Mouse (Mus musculus): ENCODE data around the gene Ambra1. TPM values are rescaled to one million over a fixed set of nuclear protein-coding genes. Genes with fewer than 3 reads are reported as not detected.

The Ambra1 gene
- polyA plus RNA-seq, 1 experiment from 2014 or later, result 25.0 TPM

GRCm38 (mm10) chr2:91939303-91939935 is 209.5 kb downstream of the Ambra1 start:
- no peak overlapping the region for H3K27ac ChIP-seq (replicated peaks)
- DNase-seq (ENCODE audit: low spot score), result no peak
- 85% methylated on average over 15 of the region's 15 CpGs for WGBS
- H3K27me3 ChIP-seq (replicated peaks; ENCODE audit: low read depth, poor library complexity, severe bottlenecking), result no peaks in the 10 kb centered on the region
- H3K9me3 ChIP-seq, result no peaks in the 10 kb centered on the region
- H3K36me3 ChIP-seq (replicated peaks), result peaks cover 85% of the 10 kb centered on the region
- no peak overlapping the region for H3K4me3 ChIP-seq
- peaks cover 32% of the 10 kb centered on the region for H3K4me1 ChIP-seq

- no peak for DNase-seq (ENCODE audit: low spot score)
- Histone ChIP-seq H3K27ac (replicated peaks) (no peak overlapping the region), H3K27me3 (replicated peaks; ENCODE audit: low read depth, poor library complexity, severe bottlenecking) (no peaks in the 10 kb centered on the region), H3K4me3 (no peak overlapping the region), H3K9me3 (no peaks in the 10 kb centered on the region), H3K4me1 (peaks cover 33% of the 10 kb centered on the region), H3K36me3 (replicated peaks) (peaks cover 69% of the 10 kb centered on the region)
- 77% methylated on average over 6 of the region's 6 CpGs for WGBS
Measured at GRCm38 (mm10) chr2:91942356-91942755, 212.4 kb downstream of the Ambra1 start.

DNA sequence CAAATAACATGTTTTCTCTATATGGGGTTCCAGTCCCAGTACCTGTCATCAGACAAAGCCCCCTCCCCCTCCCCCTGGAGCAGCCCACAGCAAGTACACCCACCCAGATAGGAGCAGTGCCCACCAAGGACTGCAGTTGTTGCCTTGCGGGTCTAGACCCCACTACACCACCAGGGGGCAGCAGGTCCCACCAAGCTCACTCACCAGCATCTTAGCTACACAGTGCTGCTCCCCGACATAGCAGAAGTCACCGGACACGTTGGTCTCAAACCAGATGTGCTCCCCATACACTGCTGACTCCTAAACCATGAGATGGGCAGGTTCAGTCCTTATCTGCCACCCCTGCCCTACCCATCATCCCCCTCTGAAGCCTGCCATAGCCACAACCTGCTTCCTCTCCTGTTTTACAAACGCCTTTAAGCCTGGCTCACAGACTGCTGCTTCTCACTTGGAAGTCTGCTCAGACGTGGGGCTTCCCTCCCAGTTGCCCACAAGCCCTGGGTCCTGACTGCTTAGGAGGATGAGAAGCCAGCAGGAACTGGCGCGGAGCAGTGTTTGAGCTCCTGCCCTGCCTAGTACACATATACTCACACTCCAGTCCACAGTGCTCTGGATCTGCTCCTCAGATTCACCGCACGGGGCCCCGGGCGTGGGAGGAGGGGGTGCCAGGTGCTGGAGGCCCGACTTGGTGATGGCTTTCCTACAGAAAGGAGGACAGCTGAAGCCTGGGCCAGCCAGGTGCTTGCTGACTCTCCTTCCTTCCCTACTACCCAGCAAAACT is 214.4 kb downstream of the Ambra1 start:
- H3K27ac ChIP-seq (replicated peaks), result peak overlapping the region; percentile 65

DNA sequence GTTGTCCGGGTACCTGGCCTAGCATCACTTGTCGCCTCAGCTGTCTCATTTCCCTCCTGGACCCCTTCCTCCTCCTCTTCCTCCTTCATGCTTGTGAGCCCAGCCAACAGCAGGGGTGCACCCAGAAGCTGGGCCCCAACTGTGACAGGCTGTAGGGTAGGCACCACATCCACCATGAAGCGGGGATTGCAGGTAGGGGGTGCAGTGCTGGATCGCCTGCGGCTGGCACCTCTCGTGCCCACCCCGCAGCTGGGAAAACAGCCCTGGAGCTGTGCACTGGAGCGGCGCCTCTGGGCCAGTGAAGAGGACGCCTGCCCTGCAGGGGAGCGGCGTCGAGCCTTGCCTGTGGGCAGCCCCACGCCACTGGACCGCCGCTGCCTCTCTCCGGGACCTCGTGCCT is 215.5 kb downstream of the Ambra1 start, which contains the start of gene Gm9821:
Gene Gm9821, plus strand, starts transcription at position 221 of the 400 bp plus-strand sequence.
- Histone ChIP-seq H3K27me3 (replicated peaks; ENCODE audit: low read depth, poor library complexity, severe bottlenecking) (no peaks in the 10 kb centered on the region), H3K4me1 (peaks cover 62% of the 10 kb centered on the region), H3K9me3 (no peaks in the 10 kb centered on the region), H3K4me3 (peak within 1 kb of the TSS; percentile 21; the same call in 1 of the 2 replicates), H3K27ac (replicated peaks) (peak within 1 kb of the TSS; percentile 65), H3K36me3 (replicated peaks) (peaks cover 38% of the 10 kb centered on the region)
- no peak for DNase-seq (ENCODE audit: low spot score)
- 81% methylated on average over 18 of the region's 18 CpGs for WGBS

More for the DNA sequence above, 214.4 kb downstream of the Ambra1 start:
- Histone ChIP-seq H3K27me3 (replicated peaks; ENCODE audit: low read depth, poor library complexity, severe bottlenecking) (no peaks in the 10 kb centered on the region), H3K4me3 (peak overlapping the region; percentile 21; the same call in 1 of the 2 replicates), H3K36me3 (replicated peaks) (peaks cover 49% of the 10 kb centered on the region), H3K9me3 (no peaks in the 10 kb centered on the region), H3K4me1 (peaks cover 53% of the 10 kb centered on the region)
- 47% methylated on average over 13 of the region's 13 CpGs for WGBS
- DNase-seq (ENCODE audit: low spot score), result peak; percentile 87

DNA sequence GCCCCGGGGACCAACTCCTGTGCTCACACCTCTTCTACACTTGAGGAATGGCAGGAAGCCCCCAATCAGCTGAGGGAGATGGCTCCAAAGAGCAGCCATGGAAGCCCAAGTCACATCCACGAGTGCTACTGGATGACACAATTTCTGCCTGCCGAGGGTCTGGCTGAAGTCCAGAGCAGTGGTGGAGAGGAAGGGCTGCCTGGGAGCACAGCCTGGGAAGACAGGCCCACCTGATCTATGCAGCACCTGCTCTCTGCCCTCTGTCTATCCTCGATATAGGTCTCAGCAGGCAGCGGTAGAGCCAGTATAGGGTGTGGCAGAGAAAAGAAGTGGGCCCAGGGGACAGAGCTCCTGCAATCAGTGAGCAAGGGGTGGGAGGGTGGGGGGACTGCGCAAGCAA is 216.9 kb downstream of the Ambra1 start:
- Histone ChIP-seq H3K27ac (replicated peaks) (peak overlapping the region; percentile 81), H3K27me3 (replicated peaks; ENCODE audit: low read depth, poor library complexity, severe bottlenecking) (no peaks in the 10 kb centered on the region), H3K9me3 (no peaks in the 10 kb centered on the region), H3K4me1 (peaks cover 66% of the 10 kb centered on the region), H3K36me3 (replicated peaks) (peaks cover 26% of the 10 kb centered on the region), H3K4me3 (0 out of 2 replicates have a peak overlapping the region, but pooled peaks have one; percentile 11)
- no peak for DNase-seq (ENCODE audit: low spot score)
- 81% methylated on average over 6 of the region's 6 CpGs for WGBS

DNA sequence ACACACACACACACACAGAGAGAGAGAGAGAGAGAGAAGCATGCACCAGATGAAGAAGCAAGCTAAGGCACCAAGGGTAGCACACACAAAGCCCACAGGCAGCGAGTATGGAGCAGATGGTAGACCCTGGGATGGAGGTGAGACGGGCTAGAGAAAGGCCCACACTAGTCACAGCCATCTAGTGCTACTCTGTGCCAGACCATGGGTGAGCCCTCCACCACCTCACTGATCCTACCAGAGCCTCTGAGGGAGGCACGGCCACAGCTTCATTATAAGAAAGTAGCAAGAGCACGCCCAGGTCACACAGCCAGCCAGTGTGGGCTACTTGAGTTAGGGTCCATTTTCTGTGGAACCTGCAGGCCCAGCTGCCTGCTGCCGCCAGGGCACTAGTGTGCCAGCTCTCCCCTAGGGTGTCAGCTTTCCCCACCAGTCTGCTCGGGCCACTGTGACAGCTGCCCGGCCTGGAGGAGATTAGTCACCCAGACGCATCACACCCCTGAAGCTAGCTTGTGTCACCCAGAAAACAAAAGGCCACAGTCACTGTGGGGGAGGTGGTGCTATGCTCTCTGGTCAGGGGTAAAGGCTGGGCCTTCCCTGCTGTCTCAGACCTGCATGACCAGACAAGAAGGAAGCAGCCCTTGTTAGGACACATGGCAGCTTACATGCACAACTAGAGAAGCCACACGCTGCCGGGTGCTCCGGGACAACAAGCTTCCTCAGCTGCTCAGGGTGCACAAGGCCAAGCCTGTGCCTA is 217.6 kb downstream of the Ambra1 start:
- Histone ChIP-seq H3K9me3 (no peaks in the 10 kb centered on the region), H3K4me3 (peak overlapping the region; percentile 11; the same call in 1 of the 2 replicates), H3K36me3 (replicated peaks) (peaks cover 18% of the 10 kb centered on the region), H3K4me1 (peaks cover 66% of the 10 kb centered on the region), H3K27ac (replicated peaks) (peak overlapping the region; percentile 81), H3K27me3 (replicated peaks; ENCODE audit: low read depth, poor library complexity, severe bottlenecking) (no peaks in the 10 kb centered on the region)
- WGBS, result 53% methylated on average over 11 of the region's 11 CpGs
- no peak for DNase-seq (ENCODE audit: low spot score)

GRCm38 (mm10) chr2:91948151-91948509 is 218.2 kb downstream of the Ambra1 start:
- peak overlapping the region; percentile 81 for H3K27ac ChIP-seq (replicated peaks)
- no peak for DNase-seq (ENCODE audit: low spot score)
- no peaks in the 10 kb centered on the region for H3K27me3 ChIP-seq (replicated peaks; ENCODE audit: low read depth, poor library complexity, severe bottlenecking)
- WGBS, result 74% methylated on average over 6 of the region's 6 CpGs
- H3K4me3 ChIP-seq, result no peak overlapping the region
- peaks cover 67% of the 10 kb centered on the region for H3K4me1 ChIP-seq
- H3K9me3 ChIP-seq, result no peaks in the 10 kb centered on the region
- H3K36me3 ChIP-seq (replicated peaks), result peaks cover 17% of the 10 kb centered on the region

DNA sequence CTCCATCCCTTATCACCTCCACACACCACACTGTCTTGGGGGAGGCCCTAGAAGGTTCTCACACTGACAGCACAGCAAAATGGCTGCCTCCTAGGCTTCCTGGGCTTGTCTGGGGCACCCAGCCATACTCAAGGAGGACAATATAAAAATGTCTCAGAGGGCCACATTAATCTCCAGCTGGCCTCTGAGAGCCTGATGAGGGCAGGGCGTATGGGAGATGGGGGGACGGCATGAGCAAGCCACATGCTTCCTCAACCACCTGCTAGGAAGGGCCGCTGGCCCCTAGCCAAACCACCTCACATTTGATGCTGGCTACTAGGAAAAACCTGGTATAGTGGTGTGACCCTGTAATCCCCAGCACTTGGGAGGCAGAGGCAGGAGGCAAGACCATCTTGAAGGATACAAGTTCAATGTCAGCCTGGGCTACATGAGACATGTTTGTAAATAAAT is 218.9 kb downstream of the Ambra1 start:
- peaks cover 13% of the 10 kb centered on the region for H3K36me3 ChIP-seq (replicated peaks)
- 82% methylated on average over 3 of the region's 3 CpGs for WGBS
- no peak overlapping the region for H3K4me3 ChIP-seq
- H3K9me3 ChIP-seq, result no peaks in the 10 kb centered on the region
- no peaks in the 10 kb centered on the region for H3K27me3 ChIP-seq (replicated peaks; ENCODE audit: low read depth, poor library complexity, severe bottlenecking)
- H3K4me1 ChIP-seq, result peaks cover 74% of the 10 kb centered on the region
- DNase-seq (ENCODE audit: low spot score), result no peak
- peak overlapping the region; percentile 81 for H3K27ac ChIP-seq (replicated peaks)

GRCm38 (mm10) chr2:91949411-91950274 is 219.7 kb downstream of the Ambra1 start:
- peaks cover 75% of the 10 kb centered on the region for H3K4me1 ChIP-seq
- no peaks in the 10 kb centered on the region for H3K27me3 ChIP-seq (replicated peaks; ENCODE audit: low read depth, poor library complexity, severe bottlenecking)
- peaks cover 12% of the 10 kb centered on the region for H3K36me3 ChIP-seq (replicated peaks)
- H3K4me3 ChIP-seq, result peak overlapping the region; percentile 41
- DNase-seq (ENCODE audit: low spot score), result no peak
- H3K27ac ChIP-seq (replicated peaks), result peak overlapping the region; percentile 81
- no peaks in the 10 kb centered on the region for H3K9me3 ChIP-seq
- 71% methylated on average over 17 of the region's 17 CpGs for WGBS

- peak; percentile 78 for DNase-seq (ENCODE audit: low spot score)
- H3K27ac ChIP-seq (replicated peaks), result peak overlapping the region; percentile 81
- H3K36me3 ChIP-seq (replicated peaks), result peaks cover 3% of the 10 kb centered on the region
- peaks cover 72% of the 10 kb centered on the region for H3K4me1 ChIP-seq
- no peaks in the 10 kb centered on the region for H3K9me3 ChIP-seq
- H3K27me3 ChIP-seq (replicated peaks; ENCODE audit: low read depth, poor library complexity, severe bottlenecking), result no peaks in the 10 kb centered on the region
- peak overlapping the region; percentile 41 for H3K4me3 ChIP-seq
- WGBS, result 20% methylated on average over 15 of the region's 15 CpGs
Measured at GRCm38 (mm10) chr2:91950275-91951085, 220.5 kb downstream of the Ambra1 start.

DNA sequence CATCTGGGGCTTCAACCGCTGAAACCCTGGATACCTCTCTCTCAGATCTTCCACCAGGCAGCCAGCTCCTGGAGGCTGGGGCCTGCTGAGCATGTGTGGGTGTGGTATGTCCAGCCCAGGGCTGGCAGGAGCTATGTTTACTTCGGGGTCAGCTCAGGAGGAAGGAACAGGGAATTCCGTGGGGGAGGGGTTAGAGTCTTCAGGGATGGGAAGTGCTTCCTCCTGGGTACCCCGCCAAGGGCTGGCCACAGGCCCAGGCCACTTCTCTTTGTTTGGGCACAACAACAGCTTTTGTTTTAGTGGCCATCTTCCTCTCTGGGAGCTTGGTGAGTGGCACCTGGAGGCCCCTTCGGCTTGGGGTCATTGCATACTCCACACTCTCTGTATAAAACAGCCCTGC is 223.9 kb downstream of the Ambra1 start:
- no peaks in the 10 kb centered on the region for H3K27me3 ChIP-seq (replicated peaks; ENCODE audit: low read depth, poor library complexity, severe bottlenecking)

More for the DNA sequence above, 223.9 kb downstream of the Ambra1 start:
- peaks cover 16% of the 10 kb centered on the region for H3K36me3 ChIP-seq (replicated peaks)
- no peaks in the 10 kb centered on the region for H3K9me3 ChIP-seq
- H3K27ac ChIP-seq (replicated peaks), result peak overlapping the region; percentile 62
- DNase-seq (ENCODE audit: low spot score), result no peak
- H3K4me3 ChIP-seq, result no peak overlapping the region
- 17% methylated on average over 5 of the region's 5 CpGs for WGBS
- H3K4me1 ChIP-seq, result peaks cover 56% of the 10 kb centered on the region

Data from embryonic facial prominence, embryonic 10.5 days (tissue).